Mouse (Mus musculus) ovary, postnatal 36 days (tissue): ENCODE data around the gene Rnf115.

Experiments
- DNase-seq: peaks from one replicate; pipeline ENCODE4 v3.0.0; 2022; ENCODE audit warnings: low spot score, mixed read lengths

Rnf115 gene

DNA sequence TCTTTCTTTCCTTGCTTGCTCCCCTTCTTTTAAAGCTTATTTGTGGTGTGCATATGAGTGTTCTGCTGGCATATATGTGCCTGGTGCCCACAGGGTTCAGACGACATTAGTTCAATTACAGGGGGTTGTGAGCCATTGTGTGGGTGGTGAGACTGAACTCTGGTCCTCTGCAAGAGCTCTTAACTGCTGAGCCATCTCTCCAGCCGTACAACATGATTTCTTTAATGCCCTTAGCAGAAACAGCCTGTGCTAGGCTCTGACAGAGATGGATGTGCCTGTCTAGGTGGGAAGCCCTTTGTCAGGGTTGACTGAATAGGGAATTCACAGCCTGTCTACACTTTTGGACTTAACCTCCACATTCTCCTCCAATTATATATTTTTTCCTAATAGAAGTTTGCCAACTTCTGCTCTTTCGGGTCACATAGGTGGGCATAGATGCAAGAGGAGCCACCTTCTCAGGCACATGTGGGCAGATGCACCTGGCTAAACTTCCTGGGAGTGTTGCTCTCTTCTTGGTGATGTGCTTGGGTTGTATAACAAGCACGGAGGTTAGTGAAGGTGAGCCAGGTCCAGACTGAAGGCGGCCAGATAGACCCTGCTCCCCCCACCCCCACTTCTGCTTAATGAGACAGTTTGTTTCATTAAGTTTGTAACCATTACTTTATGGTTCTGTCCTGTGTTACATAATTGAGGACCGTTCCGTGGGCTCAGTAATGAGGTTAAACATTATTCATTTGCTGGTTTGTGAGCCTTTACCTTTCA, 107.3 kb downstream of the Rnf115 start:
- DNase-seq = no peak

- no peak for DNase-seq
Measured at GRCm38 (mm10) chr3:96836414-96836813, 109.0 kb downstream of the Rnf115 start.

GRCm38 (mm10) chr3:96838996-96839645, 111.7 kb downstream of the Rnf115 start:
- no peak for DNase-seq
